ENCODE assay signal across 17 mouse cellular contexts in genomic region chr5:119922229-119922628, GRCm38 (mm10).
DNase-seq lines count a peak whose midpoint lies in the region; ATAC-seq and TF ChIP-seq lines count a peak whose summit lies in the region.
"Had no signal": no experiment of that assay in that cellular context is flagged by ENCODE, and none has a peak within 500 bp of the region (broad histone marks: within the 10 kb centered on the region; RNA-seq: fewer than 3 reads in every experiment).

No protein-coding gene starts in this region.

- H3K4me2 ChIP-seq in limb, embryonic 12.5 days, result no peak overlapping the region
- H3K4me2 ChIP-seq: limb, embryonic 13.5 days; liver, embryonic 15.5 days; neural tube, embryonic 13.5 days had no signal

- H3K4me3 ChIP-seq in limb, embryonic 12.5 days (replicated peaks), result no peak overlapping the region
- H3K4me3 ChIP-seq in limb, embryonic 10.5 days, result no peak overlapping the region
- H3K4me3 ChIP-seq in gastrocnemius, adult 2 months, result no peak overlapping the region
- H3K4me3 ChIP-seq: limb, embryonic 13.5 days; liver, embryonic 15.5 days; neural tube, embryonic 13.5 days had no signal

- WGBS in limb, embryonic 12.5 days, result 40% methylated on average over 11 of the region's 11 CpGs
- WGBS in limb, embryonic 10.5 days, result 49% methylated on average over 11 of the region's 11 CpGs

- no peak overlapping the region for H3K9ac ChIP-seq in limb, embryonic 12.5 days (replicated peaks)
- H3K9ac ChIP-seq: limb, embryonic 13.5 days; liver, embryonic 15.5 days; neural tube, embryonic 13.5 days had no signal

- H3K4me1 ChIP-seq in limb, embryonic 12.5 days (replicated peaks), result no peaks in the 10 kb centered on the region
- peaks cover 7% of the 10 kb centered on the region; the same call in 1 of the 2 replicates for H3K4me1 ChIP-seq in limb, embryonic 10.5 days
- H3K4me1 ChIP-seq: liver, embryonic 15.5 days had no signal

- H3K36me3 ChIP-seq in limb, embryonic 12.5 days, result no peaks in the 10 kb centered on the region
- H3K36me3 ChIP-seq in limb, embryonic 10.5 days, result no peaks in the 10 kb centered on the region
- H3K36me3 ChIP-seq: limb, embryonic 13.5 days; liver, embryonic 15.5 days; neural tube, embryonic 13.5 days had no signal

- ATAC-seq in limb, embryonic 12.5 days (ENCODE audit: insufficient number of reproducible peaks, insufficient read depth, low FRiP score, low TSS enrichment, low read depth), result peak; percentile 26; the same call in 1 of the 2 replicates
- ATAC-seq in erythroid progenitor cell, adult 5-6 weeks (replicated peaks; ENCODE audit: low FRiP score, poor library complexity, severe bottlenecking), result no peak

- intact Hi-C loops in gastrocnemius, adult 2 months (cut with DNase I), result no loop called here

- peaks cover 25% of the 10 kb centered on the region; the same call in 1 of the 2 replicates for H3K27me3 ChIP-seq in limb, embryonic 12.5 days
- peaks cover 8% of the 10 kb centered on the region; the same call in 1 of the 2 replicates for H3K27me3 ChIP-seq in limb, embryonic 10.5 days (ENCODE audit: low read depth, poor library complexity, severe bottlenecking)
- H3K27me3 ChIP-seq: limb, embryonic 13.5 days; liver, embryonic 15.5 days; neural tube, embryonic 13.5 days had no signal

- TF ChIP-seq CTCF in gastrocnemius, adult 2 months (IDR thresholded peaks at IDR 0.05), result no peak

- DNase-seq in limb, embryonic 10.5 days (ENCODE audit: low spot score), result no peak
- DNase-seq in ZHBTc4 (ENCODE audit: low read depth, low spot score), result peak; percentile 16
- peak; percentile 17 for DNase-seq in embryo, embryonic 10 days (ENCODE audit: low spot score)
- peak; percentile 19 for DNase-seq in forelimb bud, embryonic 11.5 days (ENCODE audit: low read depth, low spot score)
- no peak for DNase-seq in adrenal gland, adult 8-10 months
- DNase-seq in gastrocnemius, adult 2 months, result no peak
- DNase-seq: cerebellum, adult 11-12 months; gastrocnemius, postnatal 36 days; heart, postnatal 10 days; kidney, adult 2 months; kidney, postnatal 14 days; thymus, postnatal 36 days had no signal

- no peaks in the 10 kb centered on the region for H3K9me3 ChIP-seq in limb, embryonic 12.5 days
- H3K9me3 ChIP-seq in limb, embryonic 10.5 days (replicated peaks), result no peaks in the 10 kb centered on the region
- H3K9me3 ChIP-seq: limb, embryonic 13.5 days; liver, embryonic 15.5 days had no signal

- H3K27ac ChIP-seq in limb, embryonic 12.5 days, result no peak overlapping the region
- H3K27ac ChIP-seq in limb, embryonic 10.5 days, result no peak overlapping the region
- no peak overlapping the region for H3K27ac ChIP-seq in gastrocnemius, adult 2 months
- H3K27ac ChIP-seq: limb, embryonic 13.5 days; liver, embryonic 15.5 days; neural tube, embryonic 13.5 days had no signal

Comparison
In these comparisons a context has a peak if more than half of its experiments do, and no peak if none do; other contexts are left out.
1. DNase-seq: peak in ZHBTc4 (single experiment), embryo, embryonic 10 days (single experiment) and forelimb bud, embryonic 11.5 days (single experiment); none in limb, embryonic 10.5 days (single experiment), adrenal gland, adult 8-10 months (single experiment) and gastrocnemius, adult 2 months (single experiment).